Mouse (Mus musculus) naive thymus-derived CD4-positive, alpha-beta T cell, adult 2 months (primary cell): ENCODE measurements around the gene Gm45713.

Source experiments
- DNase-seq: peaks from one replicate; pipeline ENCODE4 v3.0.0-alpha.2; 2011; ENCODE audit warnings: low read depth

The Gm45713 gene

DNA sequence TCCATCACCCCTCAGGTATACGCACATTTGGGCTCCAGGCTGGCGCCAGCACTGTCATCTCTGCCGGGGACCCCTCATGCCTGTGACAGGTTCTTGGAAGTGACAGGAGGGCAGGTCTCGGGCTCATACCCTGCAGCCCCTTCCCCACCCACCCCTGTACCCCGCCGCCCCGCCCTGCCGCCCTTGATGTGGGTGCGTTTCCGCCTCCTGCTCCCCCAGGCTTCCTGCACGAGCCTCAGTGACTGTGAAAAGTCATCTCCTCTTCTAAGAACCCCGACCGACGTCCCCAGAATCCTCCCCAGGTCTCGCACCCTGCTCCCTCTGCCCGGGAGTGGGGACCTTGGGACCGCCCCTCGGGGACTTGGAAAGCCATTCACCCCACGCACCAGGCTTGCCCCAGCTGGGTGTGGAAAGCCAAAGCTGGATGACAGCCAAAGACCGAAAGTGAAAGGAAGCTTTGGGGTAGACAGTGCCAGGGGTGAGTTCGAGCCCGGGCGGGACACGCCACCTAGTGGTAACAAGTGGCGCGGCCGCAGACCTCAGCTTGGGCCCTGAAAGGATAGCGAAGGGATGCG lies at the start of gene Gm45713, which contains the start of gene Flt3l:
TSS of gene Gm45713 (minus strand) at position 239 of the 575 bp plus-strand sequence.
TSS of gene Flt3l (minus strand) at position 440 of the 575 bp plus-strand sequence.
- DNase-seq: peak; percentile 97

DNA sequence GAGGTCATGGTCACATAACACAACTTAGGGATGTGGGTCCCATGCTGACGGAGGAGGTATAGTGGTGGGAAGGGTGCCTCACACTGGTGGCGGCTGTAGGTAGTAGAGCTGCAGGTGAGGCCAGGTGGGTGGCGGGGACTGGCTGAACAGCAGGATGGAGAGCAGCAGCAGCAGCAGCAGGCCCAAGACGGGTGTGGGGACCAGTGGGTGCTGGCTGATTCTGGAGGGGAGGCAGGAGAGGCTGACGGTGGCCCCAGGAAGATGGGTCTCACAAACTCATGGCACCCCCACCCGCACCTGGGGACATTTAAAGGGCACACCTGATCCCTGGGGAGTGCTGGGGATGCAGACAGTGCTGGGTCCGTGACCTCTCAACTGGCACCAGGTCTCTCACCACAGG lies 47.6 kb upstream of the Gm45713 start:
- DNase-seq: no peak

DNA sequence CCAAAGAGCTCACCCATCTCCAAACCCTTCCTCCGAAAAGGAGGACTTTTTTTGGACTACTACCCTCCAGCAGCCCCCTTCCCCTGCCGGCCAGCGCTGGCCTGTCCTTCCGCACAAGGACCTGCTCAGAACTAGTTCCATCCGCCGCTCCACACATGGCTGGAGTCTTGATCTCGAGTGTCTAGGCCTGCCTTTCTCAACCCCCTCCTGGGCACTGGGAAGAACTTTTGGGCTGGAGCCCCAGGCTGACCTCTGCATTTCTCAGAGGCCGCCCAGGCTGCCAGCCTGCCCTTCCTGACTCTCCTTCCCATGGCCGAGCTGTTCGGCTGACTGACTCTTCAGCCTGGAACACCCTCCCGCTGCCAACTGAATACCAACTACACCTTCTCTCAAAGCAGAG lies 46.6 kb upstream of the Gm45713 start:
- DNase-seq: no peak

DNA sequence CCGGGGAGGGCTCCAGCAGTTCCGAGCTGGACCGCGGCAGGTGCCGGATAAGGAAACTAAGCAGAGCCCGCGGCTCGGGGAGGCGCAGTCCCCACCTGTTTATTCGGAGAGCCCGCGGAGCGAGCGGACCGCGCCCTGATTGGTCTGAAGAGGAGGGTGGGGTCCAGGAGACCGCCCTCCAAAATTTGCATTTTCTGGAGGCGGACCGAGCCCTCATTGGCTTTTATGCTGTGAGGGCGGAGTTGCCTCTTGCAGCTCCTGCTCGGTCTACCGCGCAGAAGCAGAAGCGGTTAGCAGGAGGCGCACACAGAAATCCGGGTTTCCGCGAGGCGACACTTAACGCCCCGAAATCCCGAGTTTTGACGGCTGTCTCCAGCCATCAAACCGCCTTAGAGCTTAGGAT lies 46.2 kb upstream of the Gm45713 start:
- peak; percentile 84 for DNase-seq

DNA sequence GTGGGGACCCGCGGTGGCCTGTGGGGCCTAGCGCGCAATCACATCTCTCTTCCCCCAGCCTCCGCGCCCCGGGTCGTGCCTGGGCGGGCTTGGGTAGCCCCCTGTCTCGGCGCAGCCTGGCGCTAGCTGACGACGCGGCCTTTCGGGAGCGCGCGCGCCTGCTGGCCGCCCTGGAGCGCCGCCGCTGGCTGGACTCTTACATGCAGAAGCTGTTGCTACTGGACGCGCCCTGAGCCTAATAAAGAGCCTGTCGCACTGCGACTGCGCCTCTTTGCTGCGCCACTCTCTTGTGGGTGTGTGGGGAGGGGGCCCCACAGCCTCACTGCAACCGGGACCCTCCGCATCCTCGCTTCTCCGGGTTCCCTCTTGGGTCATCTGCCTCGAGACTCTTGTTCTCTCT lies 45.5 kb upstream of the Gm45713 start:
- no peak for DNase-seq

DNA sequence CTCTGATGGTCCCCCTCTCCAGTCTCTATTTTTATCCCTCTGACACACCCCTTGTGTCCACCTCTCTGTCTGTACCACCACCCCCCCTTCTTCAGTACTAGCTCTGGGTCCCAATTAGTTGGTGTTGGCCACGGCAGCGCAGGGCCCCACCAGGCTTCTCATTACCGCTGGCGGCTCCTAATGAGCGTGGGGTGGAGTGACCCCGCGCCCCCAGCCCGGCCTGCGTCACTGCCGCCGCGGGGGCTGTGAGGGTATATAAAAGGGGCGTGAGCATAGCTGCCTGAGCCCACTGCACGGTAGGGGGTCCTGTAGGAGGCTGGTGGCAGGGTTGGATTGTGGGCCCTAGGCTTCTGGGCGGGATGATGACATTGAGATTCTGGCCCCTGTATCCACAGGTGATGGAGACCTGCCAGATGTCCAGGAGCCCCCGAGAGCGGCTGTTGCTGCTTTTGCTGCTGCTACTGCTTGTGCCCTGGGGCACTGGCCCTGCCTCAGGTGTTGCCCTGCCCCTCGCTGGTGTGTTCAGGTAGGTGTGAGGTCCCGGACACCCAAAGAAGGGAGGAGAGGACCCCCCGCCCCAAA lies 45.0 kb upstream of the Gm45713 start, which contains the start of gene Pth2:
TSS of gene Pth2 (plus strand) at position 100 of the 582 bp plus-strand sequence.
- no peak for DNase-seq

DNA sequence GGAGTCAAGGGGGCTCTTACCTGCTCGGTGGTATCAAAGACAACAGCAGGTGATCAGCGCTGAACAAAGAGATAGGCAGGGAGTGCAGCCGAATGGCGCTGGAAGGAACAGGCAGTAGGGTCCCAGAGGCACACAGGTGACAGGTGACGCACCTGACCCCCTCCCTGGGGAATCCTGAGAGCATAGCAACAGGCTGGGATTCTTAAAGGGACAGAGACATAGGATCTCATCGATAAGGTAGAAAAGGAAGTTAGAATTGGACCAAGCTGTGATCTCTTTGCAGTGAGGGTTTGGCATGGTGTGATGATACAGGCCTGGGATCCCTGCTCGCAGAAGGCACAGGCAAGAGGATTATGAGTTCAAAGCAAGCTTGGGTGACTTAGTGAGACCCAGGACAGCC lies 43.4 kb upstream of the Gm45713 start, which contains the start of gene Gfy:
TSS of gene Gfy (minus strand) at position 101 of the 400 bp plus-strand sequence.
- no peak for DNase-seq

DNA sequence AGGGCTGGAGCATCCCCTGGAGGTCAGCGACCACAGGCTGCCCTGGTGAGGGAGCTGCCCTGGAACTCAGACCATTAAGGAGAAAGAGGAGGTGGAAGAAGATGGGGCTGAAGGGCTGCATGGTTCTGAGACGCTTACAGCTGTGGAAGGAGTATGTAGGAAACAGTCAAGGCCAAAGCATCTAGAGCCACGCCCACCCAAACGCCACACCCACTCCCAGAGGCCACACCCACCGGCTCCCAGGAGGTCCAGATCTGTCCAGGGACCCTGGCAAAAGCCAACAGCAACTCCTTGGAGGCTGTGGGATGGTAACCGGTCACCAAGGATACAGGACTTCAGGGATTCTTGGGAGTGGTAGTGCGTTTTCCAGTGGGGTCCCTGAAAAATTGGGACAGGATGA lies 42.5 kb upstream of the Gm45713 start:
- DNase-seq: no peak

DNA sequence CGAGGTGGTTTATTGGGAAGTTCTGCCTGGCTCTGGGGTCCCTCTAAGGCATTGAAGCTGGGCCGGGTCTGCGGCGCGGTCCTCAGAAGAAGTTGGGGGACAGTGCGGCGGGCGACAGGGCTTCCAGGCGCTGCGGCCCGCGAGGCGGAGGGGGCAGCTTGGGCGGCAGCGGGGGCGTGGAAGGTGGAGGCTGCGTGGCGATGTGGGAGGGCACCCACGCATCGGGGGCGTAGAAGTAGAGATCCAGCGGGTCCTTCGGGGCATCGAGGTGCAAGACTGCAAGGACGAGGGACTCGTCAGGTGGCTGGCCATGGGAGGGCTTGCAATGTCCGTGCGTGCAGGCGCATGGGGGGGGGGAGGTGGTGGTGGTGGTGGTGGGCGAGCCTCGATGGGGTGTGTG lies 40.3 kb upstream of the Gm45713 start:
- DNase-seq: no peak

DNA sequence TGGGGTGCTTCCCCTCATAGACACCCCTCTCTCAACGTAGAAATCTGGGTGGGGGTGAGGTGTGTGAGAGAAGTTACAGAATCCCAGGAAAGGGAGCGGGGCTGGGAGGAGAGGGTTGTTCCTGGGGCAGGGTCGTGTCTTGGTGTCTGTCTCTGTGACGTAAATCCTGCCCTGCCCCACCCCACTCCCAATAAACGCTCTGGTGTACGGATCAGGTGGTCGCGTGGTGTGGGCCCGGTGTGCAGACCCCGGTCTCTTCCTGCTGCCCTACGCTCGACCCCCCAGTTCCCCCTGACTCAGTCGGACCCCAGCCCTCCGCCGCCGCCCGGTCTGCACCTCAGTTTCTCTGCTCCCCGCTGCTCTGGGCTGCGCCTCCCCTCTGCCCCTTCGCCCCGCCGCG lies 39.9 kb upstream of the Gm45713 start:
- no peak for DNase-seq

DNA sequence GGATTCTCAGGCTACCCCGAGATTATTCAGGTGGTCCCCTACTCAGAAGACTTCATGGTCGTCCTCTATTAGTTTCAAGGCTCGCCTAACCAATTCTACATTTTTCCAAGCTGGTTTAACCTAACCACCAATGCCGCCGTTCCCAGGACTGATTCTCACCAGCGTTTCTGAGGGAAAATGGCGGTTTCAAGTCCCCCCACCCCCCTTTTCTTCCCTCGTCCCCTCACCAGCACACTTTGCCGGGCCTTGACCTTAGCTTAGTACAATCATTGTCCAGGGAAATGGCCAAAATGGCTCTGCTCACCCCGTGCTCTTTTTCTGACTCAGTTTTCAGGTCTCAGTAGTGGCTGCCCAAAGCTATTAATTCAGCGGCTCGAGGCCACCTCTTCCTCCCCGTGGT lies 39.4 kb upstream of the Gm45713 start:
- no peak for DNase-seq

DNA sequence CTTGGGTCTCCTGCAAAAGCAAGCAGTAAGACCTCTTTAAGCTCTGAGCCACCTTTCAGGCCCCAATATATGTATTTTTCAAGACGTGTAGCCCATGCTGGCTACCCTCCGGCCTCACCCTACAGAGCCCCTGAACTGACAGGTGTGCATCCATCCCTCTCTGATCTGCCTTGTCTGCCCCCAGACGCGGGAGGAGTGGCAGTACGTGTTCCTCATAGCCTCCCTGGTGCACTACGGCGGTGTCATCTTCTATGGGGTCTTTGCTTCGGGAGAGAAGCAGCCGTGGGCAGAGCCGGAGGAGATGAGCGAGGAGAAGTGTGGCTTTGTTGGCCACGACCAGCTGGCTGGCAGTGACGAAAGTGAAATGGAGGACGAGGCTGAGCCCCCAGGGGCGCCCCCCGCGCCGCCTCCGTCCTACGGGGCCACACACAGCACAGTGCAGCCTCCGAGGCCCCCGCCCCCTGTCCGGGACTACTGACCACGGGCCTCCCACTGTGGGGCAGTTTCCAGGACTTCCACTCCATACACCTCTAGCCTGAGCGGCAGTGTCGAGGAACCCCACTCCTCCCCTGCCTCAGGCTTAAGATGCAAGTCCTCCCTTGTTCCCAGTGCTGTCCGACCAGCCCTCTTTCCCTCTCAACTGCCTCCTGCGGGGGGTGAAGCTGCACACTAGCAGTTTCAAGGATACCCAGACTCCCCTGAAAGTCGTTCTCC lies 38.7 kb upstream of the Gm45713 start:
- peak; percentile 30 for DNase-seq

DNA sequence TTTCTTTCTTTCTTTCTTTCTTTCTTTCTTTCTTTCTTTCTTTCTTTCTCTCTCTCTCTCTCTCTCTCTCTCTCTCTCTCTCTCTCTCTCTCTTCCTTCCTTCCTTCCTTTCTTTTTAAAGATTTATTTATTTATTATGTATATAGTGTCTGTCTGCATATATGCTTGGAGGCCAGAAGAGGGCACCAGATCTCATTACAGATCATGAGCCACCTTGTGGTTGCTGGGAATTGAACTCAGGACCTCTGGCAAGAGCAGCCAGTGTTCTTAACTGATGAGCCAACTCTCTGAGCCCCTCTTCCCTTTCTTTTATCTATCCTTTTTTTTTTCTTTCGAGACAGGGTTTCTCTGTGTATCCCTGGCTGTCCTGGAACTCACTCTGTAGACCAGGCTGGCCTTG lies 37.7 kb upstream of the Gm45713 start:
- peak; percentile 73 for DNase-seq

DNA sequence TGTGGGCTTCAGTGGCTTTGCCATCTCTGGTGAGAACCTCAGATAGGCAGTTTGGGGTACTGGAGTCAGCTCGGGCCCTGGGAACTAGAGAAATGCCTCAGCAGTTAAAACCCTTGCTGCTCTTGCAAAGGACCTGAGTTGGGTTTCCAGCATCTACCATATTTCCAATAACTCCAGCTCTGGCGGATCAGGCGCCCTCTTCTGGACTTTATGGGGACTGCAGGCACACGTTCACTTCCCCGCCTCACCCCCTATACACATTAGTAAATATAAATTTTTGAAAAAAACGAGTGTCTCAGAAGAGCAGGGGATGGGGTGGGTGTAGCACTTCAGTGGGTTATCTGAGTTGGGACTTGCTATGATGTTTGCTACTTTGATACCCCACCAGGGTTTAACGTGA lies 36.9 kb upstream of the Gm45713 start:
- peak; percentile 69 for DNase-seq

DNA sequence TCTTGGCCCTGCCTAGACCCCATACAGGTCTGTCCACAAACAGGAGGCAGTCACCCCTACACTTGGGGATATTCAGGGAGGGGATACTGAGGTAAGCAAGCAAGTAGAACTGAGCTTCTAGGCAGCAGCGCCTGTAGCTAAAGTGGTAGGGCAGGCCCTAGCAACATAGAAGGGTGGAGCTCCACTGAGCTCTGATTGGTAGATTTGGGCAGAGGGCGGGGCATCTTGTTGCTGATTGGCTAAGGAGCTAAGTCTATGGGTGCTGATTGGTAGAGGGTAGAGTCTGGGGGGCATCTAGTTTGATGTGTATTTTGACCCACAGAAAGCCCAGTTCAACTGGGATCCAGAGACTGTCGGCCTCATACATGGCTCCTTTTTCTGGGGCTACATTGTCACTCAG lies 33.5 kb upstream of the Gm45713 start:
- DNase-seq: no peak

DNA sequence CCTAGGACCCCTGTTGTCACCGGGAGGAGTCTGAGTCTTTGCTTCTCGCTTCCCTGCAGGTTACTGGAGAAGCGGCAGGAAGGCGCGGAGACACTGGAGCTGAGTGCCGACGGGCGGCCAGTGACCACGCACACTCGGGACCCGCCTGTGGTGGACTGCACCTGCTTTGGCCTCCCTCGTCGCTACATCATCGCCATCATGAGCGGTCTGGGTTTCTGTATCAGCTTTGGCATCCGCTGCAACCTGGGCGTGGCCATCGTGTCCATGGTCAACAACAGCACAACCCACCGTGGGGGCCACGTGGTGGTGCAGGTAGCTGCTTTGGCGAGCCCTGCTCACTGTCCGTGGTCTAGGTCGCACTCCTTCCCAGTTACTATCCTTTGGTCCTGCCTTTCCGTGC lies 32.6 kb upstream of the Gm45713 start:
- DNase-seq: no peak

DNA sequence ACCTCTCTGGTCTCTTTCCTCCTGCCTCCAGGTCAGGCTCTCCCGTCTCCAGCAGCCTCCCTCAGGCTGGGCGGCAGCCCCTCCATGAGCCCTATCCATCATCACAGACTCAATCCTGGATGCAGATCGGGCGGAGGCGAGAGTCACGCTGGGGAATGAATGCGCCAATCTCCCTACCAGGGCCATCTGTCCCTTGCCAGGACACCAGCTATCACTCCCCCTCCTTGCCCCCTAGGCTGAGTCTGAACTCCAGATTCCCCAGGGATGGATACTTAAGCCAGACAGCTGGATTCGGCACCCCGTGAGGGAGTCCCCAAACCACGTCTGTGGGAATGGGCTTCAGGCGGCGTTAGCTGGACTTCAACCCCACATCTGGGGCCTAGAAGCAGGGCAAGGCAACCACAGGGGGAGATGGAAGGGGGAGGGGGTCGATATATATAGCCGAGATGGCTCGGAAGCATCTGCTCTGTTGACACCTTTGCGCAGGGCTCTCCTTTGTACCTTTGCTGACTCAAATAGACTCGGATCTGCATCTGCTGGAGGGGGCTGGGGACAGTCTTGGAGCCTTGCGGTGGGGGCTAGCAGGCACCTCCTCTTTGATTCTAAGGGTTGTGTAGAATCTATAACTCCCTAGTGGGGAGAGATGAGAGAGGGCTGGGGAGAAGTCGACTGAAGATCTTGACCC lies 31.9 kb upstream of the Gm45713 start:
- DNase-seq: no peak

DNA sequence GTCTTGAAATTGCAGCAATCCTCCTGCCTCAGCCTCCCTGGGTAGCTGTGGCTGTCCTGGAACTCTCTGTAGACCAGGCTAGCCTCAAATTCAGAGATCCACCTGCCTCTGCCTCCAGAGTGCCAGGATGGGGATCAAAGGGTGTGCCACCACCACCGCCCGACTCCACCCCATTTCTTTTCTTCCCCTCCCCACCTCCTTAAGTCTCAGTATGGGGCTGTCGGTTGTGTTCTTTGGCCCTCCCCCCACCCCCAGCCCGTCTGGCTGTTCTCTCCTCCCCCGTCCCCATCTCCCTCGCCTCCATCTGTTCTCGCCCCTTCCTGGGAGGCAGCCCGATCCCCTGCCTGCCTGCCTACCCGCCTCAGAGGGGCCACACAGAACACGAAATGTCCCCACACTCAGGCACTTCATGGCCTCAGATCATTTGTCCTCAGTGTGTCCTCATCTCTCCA lies 30.9 kb upstream of the Gm45713 start:
- no peak for DNase-seq

DNA sequence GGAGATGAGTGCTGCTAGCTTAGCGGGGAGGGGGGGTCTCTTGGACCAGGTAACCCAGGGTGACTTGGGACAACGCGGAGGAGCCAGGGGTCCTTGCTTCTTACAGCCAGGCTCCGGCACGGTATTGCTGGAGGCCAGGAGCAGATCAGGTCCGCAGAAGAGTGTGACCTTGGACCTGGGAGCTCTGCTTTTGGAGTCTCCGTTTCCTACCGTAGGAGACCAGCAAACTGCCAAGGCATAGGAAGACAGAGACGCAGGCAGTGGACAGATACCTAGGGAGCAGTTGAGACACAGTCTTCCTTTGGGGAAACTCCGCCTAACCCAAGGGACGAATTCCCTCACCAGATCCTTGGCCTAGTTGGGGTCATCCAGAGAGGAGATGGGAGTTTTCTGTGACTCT lies 29.7 kb upstream of the Gm45713 start:
- DNase-seq: no peak

DNA sequence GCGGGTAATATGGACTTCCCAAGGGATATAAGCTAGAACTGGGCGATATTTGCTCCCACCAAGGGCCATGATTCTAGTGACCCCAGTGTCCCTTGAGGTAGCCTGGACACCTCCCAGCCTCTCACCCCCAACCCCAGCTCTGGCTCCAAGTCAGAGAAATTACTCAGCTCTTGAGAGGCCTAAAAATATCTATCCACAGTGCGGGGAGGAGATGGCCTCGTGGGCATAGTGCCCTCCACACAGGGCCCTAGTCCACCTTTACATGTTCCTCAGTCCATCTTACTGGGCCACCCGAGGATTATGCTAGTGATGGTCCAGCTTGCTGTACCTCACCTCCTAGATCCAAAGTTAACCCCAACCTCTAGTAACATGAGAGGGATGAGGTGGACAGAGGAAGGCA lies 28.8 kb upstream of the Gm45713 start:
- no peak for DNase-seq

DNA sequence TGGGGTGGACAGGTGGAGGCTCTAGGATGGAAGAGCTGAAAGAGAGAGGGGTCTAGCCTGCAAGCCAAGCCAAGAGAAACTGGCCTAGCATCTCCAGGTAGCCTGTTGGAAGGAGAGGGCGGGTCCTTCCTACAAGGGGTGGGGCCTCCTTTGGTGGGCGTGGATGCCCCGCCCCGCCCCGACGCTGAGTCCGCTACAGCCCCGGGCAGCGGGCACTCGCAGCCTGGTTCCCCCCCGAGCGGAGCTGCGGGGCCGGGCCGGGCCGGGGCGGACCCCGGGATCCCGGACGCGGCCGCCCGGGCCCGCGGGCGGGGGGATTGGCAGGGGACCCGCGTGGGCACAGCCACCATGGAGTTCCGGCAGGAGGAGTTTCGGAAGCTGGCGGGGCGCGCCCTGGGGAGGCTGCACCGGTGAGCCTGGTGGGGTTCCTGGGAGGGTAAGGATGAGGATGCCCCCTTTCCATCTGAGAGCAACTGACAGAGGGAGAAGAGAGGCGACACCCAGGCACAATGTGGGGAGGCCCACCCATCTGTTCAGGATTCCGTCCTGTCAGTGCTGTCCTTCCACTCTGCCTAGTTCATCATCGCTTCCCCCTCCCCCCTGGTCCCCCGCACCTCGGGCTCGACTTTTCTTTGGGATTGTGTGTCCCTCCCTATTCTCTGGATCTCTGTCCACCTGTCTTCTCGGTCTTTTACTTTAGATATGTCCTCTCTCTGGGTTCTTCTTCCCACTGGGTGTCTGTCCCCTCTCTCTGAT lies 27.9 kb upstream of the Gm45713 start, which contains the start of gene Slc17a7:
TSS of gene Slc17a7 (plus strand) at position 215 of the 756 bp plus-strand sequence.
- DNase-seq: peak; percentile 64
